13 mouse cellular contexts compared by ENCODE assay signal in the genomic region with DNA sequence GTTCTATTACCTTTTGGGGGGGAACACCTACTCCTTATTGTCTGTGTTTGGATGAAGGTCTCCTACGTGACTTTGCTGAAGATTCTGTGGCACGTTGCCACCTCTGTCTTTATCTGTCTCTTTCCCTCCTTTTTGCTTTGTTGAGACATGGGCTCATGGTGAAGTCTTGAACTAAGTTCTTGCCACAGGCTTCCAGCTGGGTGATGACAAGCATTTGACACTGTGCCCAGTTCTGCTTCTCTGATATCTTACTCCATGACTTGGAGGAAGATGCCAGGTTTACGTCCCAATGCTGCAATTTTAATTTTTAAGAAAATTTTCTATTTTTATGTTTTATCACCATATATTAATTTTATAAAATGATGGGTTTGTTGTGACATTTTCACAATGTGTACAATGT.
"Had no signal": no experiment of that assay in that cellular context is flagged by ENCODE, and none has a peak within 500 bp of the region (broad histone marks: within the 10 kb centered on the region; RNA-seq: fewer than 3 reads in every experiment).

No protein-coding gene starts in this region.

- DNase-seq: kidney, adult 2 months; kidney, postnatal 14 days; right cerebral cortex, postnatal 14 days; thymus, adult 2 months; thymus, postnatal 25 days had no signal

- H3K27me3 ChIP-seq: kidney, embryonic 15.5 days; limb, embryonic 15.5 days; liver, embryonic 12.5 days; midbrain, embryonic 12.5 days; neural tube, embryonic 13.5 days; stomach, embryonic 15.5 days had no signal

- H3K27ac ChIP-seq: kidney, embryonic 15.5 days; left cerebral cortex, adult 2 months; limb, embryonic 15.5 days; liver, embryonic 12.5 days; midbrain, embryonic 12.5 days; neural tube, embryonic 13.5 days; stomach, embryonic 15.5 days had no signal

- H3K4me2 ChIP-seq: kidney, embryonic 15.5 days; limb, embryonic 15.5 days; liver, embryonic 12.5 days; midbrain, embryonic 12.5 days; neural tube, embryonic 13.5 days; stomach, embryonic 15.5 days had no signal

- H3K9me3 ChIP-seq: kidney, embryonic 15.5 days; limb, embryonic 15.5 days; liver, embryonic 12.5 days; midbrain, embryonic 12.5 days; neural tube, embryonic 13.5 days; stomach, embryonic 15.5 days had no signal

- H3K4me1 ChIP-seq: kidney, embryonic 15.5 days; limb, embryonic 15.5 days; liver, embryonic 12.5 days; midbrain, embryonic 12.5 days; neural tube, embryonic 13.5 days; stomach, embryonic 15.5 days had no signal

- H3K4me3 ChIP-seq: kidney, embryonic 15.5 days; left cerebral cortex, adult 2 months; limb, embryonic 15.5 days; liver, embryonic 12.5 days; midbrain, embryonic 12.5 days; neural tube, embryonic 13.5 days; stomach, embryonic 15.5 days had no signal

- H3K36me3 ChIP-seq: kidney, embryonic 15.5 days; limb, embryonic 15.5 days; liver, embryonic 12.5 days; midbrain, embryonic 12.5 days; neural tube, embryonic 13.5 days; stomach, embryonic 15.5 days had no signal

- H3K9ac ChIP-seq: kidney, embryonic 15.5 days; limb, embryonic 15.5 days; liver, embryonic 12.5 days; midbrain, embryonic 12.5 days; neural tube, embryonic 13.5 days; stomach, embryonic 15.5 days had no signal

- ATAC-seq: liver, embryonic 12.5 days; midbrain, embryonic 16.5 days had no signal
